Mouse (Mus musculus) brain, embryonic 14.5 days (tissue): ENCODE measurements around the gene Lgals4.

Experiments
- CTCF ChIP-seq: fragments of 200-500 bp; IDR thresholded peaks from 2 replicates; pipeline ENCODE4 v1.5.1; 2012; ENCODE audit warnings: inconsistent platforms, mild to moderate bottlenecking, moderate library complexity, borderline replicate concordance; ENCODE audit not compliant: insufficient read depth, insufficient read length; ENCODE audit errors: extremely low read depth
- POLR2A ChIP-seq: fragments of 200-500 bp; IDR thresholded peaks from 2 replicates; pipeline ENCODE4 v1.6.1; 2012; ENCODE audit warnings: mild to moderate bottlenecking, inconsistent platforms, borderline replicate concordance; ENCODE audit not compliant: poor library complexity, insufficient read depth, insufficient read length, severe bottlenecking; ENCODE audit errors: extremely low read depth

DNA sequence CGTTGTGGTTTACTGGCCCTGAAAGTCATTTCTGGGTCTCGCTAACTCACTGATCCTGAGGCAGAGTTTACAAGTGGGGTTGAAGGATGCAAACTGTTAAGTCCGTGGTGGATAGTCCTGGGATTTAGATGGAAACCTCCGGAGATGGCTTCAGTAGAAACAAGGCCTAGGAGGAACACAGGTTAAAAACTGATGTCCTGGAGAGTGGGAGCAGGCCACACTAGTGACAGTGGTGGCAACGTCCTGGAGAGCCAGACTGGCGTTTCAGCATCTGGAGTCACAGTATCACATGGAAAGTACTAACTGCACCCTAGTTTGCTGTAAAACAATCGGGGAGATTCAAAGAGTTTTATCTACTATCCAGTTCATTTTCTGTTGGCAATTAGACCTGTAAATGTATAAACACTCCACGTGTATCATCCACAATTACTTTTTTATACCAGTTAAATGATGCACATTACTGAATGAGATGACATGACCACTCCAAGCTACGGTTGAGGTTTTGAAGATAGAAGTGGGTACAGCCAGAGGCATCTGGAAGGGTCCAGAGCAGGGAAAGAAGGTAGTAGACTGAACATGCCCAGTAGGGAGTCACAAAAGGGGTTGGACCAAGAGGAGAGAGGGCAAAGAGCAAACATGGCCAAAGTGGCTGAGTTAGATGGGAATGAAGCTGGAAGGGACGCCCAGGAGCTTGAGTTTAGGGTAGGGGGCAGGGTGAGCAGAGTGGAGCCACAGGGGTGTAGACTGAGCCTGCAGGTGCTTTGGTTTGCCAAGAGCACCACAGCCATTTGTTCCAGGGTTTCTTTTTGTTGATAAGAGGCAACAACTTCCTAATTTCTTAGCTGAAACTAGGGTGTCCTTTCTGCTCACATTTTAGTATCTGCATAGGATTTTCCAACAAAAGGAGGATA, 10.4 kb upstream of the Lgals4 start:
- no peak for TF ChIP-seq CTCF
- TF ChIP-seq POLR2A, result no peak
